Mouse (Mus musculus) common myeloid progenitor, adult 5-6 weeks (primary cell): Measurements from ENCODE around the gene Nemf. TPM values are rescaled to one million over a fixed set of nuclear protein-coding genes. Genes with fewer than 3 reads are reported as not detected.
A peak's percentile ranks its signal among the peaks of the same experiment; 100 is the strongest.

Experiments
- ATAC-seq: replicated peaks from 2 replicates; pipeline ENCODE4 v1.8.0; 2016; ENCODE audit warnings: low read depth, mild to moderate bottlenecking, moderate TSS enrichment, inconsistent platforms; ENCODE audit not compliant: poor library complexity, severe bottlenecking
- total RNA-seq: library from RNA; stranded (forward); fragments of 200-1000, 187-1606 nt; gene quantifications from 2 replicates; pipeline ENCODE4 v1.2.3, GENCODE M21; 2017

Gene Nemf
- total RNA-seq, 1 experiment from 2014 or later = 126 TPM

DNA sequence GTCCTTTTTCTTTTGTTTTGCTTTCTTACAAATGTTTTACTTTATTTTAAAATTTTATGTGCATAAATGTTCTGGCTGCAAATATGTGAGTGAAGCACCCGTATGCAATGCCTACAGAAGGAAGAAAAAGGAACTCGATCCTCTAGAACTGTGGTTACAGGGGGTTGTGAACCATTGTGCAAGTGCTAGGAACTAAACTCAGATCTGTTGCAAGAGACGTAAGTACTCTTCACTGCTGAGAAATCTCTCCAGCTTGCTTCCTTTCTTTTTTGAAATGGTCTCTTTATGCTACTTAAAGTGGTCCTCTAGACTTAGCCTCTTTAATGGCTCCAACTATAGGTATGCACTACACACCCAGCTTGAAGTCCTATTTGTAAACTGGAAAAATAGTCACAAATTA lies 25.8 kb downstream of the Nemf start:
- ATAC-seq = peak; percentile 42; the same call in 1 of the 2 replicates

DNA sequence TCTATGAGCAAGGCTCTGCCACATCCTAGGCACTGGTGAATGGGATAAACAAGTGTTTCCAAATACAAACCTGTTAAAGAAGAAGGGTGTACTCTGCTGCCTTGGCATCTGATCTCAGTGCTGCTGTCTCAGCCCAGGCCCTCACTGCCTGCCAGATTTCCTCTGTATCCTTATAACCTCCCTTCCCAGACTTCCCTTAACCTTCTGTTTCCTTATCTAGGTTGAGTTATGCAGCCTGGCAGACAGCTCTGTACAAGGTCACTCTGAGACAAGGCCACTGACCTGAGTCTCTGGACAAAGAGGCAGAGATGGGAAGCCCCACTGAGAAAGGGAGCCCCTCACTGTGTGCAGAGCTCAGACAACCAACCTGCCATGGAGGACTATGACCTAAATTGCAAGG lies 38.5 kb downstream of the Nemf start:
- ATAC-seq = no peak

DNA sequence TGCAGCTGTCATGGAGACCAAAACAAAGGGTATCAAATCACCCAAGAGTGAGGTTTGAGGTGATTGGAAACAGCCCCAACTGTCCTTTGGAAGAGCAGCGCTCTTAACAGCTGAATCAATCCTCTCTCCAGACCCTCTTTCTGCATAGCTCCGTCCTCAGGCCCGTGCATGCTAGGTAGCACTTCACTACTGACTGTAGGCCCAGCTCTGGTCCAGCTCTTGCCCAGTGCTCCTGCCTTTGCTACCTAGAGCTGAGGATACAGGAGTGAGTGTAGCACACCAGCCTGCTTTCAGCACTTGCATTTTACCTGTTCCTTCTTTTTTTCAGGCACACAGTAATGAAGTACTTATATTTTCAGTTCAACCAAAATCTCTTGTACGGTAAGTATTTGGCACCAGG lies 47.3 kb downstream of the Nemf start:
- no peak for ATAC-seq

DNA sequence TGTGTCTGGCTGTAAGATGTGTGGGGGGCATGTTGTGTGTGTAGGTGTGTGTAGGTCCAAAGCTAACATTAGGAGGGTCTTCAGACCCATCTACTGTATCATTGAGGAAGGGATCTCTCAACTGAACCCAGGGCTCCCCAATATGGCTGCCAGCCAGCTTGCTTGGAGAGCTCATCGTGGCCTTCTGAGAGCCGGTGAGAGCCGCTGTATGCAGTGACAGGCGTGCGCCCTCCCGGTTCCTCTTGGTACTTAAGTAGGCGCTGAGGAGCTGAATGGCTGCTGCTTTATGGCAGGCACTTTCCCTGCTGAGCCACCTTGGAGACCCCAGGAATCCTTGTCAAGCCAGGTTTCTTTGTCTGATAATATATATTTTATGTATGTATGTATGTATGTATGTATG lies 50.6 kb downstream of the Nemf start:
- ATAC-seq = no peak

DNA sequence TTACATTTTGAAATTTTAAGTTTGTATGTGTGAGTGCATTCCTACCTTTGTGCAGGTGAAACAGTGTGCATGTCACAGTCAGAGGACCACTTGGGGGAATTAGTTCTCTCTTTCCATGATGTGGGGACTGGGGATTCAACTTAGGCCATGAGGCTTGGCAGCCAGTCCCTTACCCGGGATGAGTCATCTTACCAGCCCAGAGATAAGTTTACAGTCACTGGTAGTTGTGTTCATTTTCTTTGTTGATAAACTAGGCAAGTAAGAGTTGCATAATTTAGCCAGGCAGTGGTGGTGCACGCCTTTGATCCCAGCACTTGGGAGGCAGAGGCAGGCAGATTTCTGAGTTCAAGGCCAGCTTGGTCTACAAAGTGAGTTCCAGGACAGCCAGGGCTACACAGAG lies 52.9 kb downstream of the Nemf start:
- ATAC-seq = no peak

DNA sequence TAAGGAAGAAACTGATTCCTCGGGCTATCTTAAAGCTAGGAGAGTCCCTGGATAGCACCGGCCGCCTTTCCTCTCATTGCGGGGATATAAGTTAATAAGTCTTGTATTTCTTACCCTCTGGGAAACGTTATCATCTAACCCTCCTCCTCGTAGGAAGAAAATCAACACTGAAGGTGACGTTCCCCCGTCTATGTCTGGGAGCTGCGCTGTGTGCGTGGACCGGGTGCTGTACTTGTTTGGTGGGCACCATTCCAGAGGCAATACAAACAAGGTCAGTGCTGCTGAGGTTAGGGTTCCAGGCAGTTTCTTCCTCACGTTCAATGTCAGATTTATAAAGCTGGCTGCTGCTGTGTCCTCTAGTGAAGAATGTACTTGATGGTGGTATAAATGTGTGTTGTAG lies 54.8 kb downstream of the Nemf start:
- ATAC-seq = no peak

DNA sequence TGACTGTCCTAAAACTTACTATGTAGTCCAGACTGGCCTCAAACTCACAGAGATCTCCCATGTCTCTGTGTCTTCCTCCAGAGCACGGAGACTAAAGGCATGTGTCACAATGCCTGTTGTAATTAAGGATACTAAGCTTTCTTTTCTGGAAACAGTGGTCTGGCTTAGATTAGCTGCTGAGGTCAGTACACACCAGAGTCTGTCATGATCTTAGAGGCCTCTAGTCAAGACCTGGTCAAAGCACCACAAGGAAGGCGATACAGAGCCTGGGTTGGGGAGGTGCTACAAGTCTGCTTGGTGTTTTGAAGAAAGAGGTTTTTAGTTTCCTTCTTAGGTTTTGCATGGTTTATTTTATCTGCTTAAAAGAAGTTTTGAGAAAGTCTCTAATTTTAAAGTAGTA lies 56.6 kb downstream of the Nemf start:
- no peak for ATAC-seq

DNA sequence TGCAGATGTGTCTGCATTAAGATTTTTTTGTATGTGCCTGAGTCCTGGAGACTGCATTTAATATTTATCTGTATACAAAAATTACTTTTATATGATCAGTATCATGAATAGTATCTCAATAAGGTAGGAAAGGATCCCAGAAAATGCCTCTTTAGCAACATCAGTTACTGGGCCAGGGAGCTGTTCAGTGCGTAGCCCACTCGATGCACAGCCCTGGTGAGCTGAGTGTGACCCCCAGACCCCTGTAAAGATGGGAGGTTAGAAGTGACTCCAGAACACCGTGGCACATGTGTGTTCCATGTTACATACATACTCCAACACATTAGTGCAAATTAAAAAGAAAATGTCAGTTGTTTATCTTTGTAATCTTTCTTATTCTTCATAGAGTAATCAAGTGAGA lies 57.1 kb downstream of the Nemf start:
- no peak for ATAC-seq

DNA sequence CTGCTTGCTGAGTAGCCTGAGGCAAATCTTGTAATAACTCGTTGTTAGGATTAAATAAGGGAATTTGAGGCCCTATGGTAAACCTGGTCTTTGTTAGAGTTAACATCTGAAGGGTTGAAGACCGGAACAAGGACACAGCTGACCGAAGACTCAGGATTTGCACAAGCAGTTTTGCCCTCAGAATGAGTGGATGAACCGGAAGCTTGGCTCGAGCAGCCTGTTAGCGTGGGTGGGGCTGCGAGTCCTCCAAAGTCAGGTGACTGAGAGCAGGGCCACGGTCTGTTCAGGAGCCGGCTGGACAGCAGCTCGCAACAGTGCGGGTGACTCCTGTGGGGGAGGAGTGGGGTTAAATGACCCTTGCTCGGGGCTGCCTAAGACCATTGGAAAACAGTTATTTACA lies 57.7 kb downstream of the Nemf start:
- no peak for ATAC-seq

DNA sequence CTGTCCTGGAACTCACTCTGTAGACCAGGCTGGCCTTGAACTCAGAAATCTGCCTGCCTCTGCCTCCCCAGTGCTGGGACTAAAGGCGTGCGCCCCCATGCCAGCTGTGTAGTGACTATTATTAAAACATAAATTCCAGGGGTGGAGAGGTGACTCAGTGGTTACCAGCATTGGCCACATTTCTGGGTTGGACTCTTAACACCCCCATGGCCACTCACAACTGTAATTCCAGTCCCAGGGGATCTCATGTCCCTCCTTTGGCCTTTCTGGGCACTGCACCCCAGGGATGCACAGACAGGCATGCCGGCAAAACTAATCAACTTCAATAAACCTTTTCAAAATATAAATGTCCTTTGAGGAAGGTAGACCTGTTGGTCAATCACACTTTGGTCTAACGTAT lies 58.7 kb downstream of the Nemf start:
- 0 out of 2 replicates have a peak, but pooled peaks have one; percentile 23 for ATAC-seq

DNA sequence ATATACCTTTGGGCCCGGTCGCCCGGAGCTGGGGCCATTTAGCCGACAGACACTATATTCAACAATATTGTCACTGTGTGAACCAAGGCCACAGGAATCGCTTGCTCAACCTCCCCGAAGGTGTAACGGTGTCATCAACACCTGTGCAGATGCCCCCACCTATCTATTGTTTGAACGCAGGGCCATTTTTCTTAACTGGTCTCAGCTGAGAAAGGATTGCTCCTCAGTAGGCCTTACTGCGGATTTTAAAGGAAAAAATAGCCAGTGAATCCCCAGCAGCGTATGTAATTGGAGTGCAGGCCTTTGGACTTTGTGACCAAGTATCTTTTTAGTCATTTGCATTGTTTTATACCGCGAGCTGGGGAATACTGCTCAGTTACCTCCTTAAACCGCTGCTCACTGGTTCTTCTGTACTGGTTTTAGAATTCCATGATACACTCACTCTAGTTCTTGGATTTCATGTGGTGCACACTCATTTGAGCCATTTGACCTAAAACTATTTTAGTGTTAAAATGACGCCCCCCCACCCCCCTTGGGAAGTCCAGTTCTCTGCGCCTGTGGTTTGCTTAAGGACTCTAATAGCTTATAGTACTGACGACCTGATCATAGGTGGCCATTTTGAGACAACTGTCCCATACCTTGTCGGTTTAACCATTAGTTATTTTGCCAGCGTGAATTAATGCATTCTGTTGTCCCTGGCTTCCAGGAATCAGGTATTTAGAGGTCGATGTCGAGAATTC lies 59.4 kb downstream of the Nemf start:
- no peak for ATAC-seq

DNA sequence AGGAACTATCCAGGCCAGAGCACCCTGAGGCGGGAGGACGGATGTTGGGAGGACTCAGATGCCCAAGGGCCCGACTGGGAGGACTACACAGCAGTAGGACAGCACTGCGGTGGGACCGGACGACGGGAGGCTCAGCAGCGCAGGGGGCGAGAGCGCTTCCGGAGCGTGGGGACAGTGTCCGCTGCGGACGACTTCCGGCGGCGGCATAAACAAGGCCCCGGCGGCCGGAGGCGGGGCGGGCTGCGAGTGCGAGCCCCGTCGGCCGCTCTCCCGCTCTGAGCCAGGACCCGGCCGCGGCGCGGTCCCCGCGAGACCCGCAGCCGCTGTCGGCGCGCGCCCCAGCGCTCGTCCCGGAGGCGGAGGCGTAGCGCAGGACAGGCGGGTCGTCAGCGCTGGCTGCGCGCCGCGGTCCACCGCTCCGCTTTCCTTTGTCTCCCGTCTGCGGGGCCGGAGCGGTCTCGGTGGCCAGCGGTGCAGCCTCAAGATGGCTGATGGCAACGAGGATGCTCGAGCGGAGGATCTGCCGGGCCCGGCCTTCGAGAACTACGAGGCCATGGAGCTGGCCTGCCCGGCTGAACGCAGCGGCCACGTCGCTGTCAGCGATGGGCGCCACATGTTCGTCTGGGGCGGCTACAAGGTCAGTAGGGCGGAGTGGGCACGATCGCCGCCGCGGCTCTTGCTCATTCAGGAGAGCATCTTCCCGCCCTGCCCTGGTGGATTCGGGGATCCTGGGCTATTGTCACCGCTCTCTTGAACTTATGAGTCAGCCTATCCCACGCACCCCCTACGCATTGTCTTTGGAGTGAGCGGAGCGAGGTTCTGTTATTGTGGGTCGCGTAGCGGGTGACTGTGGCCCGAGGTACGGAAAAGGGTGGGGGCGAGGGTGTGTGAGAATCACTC lies 60.2 kb downstream of the Nemf start, which contains the start of gene Klhdc2:
Gene Klhdc2, plus strand, starts transcription at position 171 of the 900 bp plus-strand sequence.
- peak; percentile 72 for ATAC-seq

DNA sequence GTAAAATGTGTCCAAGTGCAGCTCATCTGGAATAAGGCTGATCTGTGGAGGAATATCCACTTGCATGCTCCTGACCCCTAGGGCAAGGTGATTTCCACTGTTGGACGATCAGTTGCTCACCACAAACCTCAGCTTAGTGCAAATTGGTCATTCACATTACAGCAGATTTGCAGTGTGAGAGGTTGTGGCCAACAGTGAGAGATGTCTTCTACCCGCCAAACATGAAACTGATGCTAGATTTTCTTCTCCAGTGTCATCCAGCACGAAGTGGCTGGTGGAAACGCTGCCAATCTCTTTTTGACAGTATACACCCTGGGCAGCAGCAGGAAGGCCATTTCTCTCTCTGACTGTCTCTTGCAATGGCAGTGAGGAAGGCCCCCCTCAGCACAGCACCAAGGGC lies 61.3 kb downstream of the Nemf start:
- no peak for ATAC-seq

DNA sequence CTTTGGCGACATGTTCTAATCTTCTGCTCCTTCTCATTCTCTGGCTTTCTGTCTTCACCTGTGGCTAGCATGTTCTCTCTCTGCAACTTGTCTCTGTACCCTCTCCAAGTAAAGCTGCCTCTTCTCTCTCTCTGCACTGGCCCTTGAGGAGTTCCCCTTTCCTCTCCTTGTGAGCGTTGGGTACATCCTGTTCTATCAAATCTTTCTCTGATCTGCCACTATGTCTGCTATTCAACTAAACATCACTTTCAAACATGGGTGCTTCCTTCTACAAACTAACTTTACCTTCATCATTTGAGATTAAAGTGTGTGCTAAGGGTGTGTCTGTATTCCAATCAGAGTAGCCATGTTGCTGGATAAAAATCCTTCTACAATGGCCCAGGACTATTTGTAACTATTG lies 62.0 kb downstream of the Nemf start:
- no peak for ATAC-seq

DNA sequence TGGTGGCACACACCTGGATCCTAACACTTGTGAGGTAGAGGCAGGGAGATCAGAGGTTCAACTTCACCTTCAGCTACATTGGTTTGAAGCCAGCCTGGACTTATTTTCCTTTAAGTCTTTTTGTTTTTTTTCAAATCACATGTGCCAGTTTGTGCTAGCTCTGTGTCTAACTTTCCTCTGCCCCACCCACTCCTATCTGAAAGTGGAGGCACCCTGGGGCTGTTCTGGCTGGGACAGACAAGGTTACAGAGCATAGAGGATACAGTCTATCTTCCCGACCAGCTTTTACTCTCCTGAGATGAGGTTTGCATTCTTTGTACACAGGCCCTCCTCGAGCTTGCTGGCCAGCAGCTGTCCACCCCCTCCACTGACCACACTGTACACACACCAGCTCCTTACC lies 63.1 kb downstream of the Nemf start:
- peak; percentile 43 for ATAC-seq

DNA sequence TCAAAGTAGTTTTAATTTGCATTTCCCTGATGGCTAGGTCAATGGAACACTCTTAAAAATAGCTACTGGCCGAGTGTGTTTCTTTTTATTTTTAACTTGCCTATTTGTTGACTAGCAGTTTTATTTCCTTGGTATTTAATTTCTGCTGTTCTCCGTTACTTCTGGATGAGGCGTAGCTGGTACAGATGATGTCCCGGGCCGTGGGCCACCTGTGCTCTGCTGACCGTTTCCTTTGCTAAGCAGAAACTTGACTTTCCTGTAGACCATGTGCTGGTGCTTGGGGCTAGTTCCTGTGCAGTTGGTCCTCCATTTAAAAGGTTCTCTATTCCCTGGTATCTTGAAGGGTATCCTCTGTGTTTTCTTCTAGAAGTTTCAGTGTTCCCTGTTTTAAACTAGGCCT lies 64.6 kb downstream of the Nemf start:
- no peak for ATAC-seq

DNA sequence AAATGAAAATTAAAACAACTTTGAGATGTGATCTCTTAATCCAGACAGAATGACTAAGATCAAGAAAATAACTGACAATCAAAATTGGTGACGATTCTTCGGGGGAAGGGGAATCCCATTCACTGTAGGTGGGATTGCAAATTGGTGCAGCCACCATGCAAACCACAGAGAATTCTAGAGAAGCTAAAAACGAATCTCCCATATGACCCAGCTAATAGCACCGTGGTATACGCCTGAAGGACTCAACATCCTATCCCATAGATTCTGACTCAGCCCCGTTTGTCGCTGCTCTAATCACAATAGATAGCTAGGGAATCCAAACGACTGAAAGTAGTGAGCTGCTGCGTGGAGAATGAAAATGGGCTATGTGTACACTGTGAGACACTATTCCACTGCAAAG lies 68.3 kb downstream of the Nemf start:
- ATAC-seq = no peak

DNA sequence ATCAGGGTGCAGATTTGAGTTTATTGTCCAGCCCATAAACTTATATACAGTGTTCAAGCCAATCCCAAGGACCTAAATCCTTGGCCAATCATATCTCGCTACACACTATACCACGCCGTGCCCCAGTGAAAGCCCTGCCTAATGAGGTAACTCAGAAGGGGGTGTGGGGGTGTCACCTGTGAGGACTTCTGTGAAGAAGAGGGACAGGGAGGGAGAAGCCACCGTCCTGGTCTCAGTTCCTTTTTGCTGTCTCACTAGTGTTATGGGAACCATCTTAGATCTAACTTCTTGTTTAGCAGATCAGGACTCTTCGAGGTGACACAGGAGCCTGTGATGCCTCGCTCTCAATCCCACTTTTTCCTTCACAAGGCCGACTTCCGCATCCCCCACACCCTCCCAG lies 69.4 kb downstream of the Nemf start:
- ATAC-seq = peak; percentile 45; the same call in 1 of the 2 replicates

DNA sequence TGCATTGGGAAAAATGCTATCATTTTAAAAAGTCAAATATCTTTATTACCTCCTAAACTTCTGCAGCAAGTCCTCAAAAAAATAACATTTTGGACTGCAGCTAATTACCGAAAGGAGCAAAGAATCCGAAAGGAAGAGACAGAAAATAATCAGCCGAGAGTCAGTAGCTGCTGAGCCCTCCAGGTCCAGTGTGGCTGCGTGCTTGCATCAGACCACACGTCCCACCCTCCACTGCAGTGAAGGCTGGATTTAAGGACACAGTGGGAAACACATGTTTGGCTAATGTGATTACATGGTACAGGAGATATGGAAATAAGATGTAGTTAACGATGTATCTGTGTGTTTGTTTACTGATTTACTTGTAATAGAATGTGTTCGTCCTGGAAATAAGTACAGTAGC lies 73.8 kb downstream of the Nemf start:
- no peak for ATAC-seq

DNA sequence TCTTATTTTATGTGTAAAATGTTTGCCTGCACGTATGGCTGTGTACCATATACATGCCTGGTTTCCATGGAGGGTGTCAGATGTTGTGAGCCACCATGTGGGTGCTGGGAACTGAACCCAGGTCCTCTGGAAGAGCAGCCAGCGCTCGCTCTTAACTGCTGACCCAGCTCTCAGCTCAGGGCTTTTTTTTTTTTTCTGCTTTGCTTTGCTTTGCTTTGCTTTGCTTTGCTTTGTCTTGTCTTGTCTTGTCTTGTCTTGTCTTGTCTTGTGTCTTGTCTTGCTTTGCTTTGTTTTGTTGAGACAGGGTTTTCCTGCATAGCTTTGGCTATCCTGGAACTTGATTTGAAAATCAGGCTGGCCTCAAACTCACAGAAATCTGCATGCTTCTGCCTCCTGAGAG lies 76.0 kb downstream of the Nemf start:
- ATAC-seq = no peak

DNA sequence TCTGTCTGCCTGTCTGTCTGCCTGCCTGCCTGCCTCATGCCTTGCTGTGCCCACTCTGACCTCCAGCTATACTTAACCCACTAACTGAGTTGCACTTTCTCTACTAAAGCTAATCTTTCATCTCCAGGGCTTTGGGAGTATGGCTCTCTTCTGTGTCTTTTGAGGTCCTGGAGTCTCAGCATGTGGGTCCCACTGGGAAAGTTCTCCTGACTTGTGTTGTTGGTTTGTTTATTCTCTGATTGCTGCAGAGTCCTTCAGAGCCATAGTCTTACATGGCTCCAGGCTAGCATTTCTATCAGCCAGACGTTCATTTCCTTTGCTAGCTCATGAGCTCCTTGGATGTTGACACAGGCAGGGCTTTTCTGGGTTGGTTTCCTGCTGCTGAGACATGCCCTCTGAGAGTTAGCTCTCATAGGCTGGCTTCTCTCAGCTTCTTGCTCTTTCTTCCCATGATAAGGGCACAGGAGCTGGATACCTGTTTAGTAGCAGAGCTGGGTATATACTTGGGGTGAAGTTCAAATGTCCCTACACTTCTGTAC lies 77.0 kb downstream of the Nemf start:
- ATAC-seq = no peak
